In genomic region chr11:121597254-121597653, GRCm38 (mm10) we compare ENCODE assay signal across 16 mouse cellular contexts.
"Had no signal": no experiment of that assay in that cellular context is flagged by ENCODE, and none has a peak within 500 bp of the region (broad histone marks: within the 10 kb centered on the region; RNA-seq: fewer than 3 reads in every experiment).

No protein-coding gene starts in this region.

- H3K9ac ChIP-seq: liver, embryonic 14.5 days; lung, embryonic 15.5 days; midbrain, embryonic 12.5 days; midbrain, embryonic 15.5 days; neural tube, embryonic 13.5 days; neural tube, embryonic 15.5 days; stomach, embryonic 15.5 days had no signal

- H3K27me3 ChIP-seq: lung, embryonic 15.5 days; midbrain, embryonic 12.5 days; midbrain, embryonic 15.5 days; neural tube, embryonic 13.5 days; neural tube, embryonic 15.5 days; stomach, embryonic 15.5 days had no signal

- DNase-seq: lung, adult 18-20 months; lung, postnatal 4 days; right cerebral cortex, postnatal 14 days; thymus, adult 2 months; thymus, postnatal 25 days; thymus, postnatal 4 days had no signal

- H3K36me3 ChIP-seq: stomach, embryonic 15.5 days had no signal

- ATAC-seq: lung, postnatal 0 days; midbrain, embryonic 15.5 days had no signal

- H3K9me3 ChIP-seq: lung, embryonic 15.5 days; midbrain, embryonic 10.5 days; midbrain, embryonic 12.5 days; midbrain, embryonic 15.5 days; neural tube, embryonic 13.5 days; neural tube, embryonic 15.5 days; stomach, embryonic 15.5 days had no signal

- H3K4me3 ChIP-seq: lung, embryonic 15.5 days; midbrain, embryonic 10.5 days; midbrain, embryonic 12.5 days; midbrain, embryonic 15.5 days; neural tube, embryonic 13.5 days; neural tube, embryonic 15.5 days; stomach, embryonic 15.5 days had no signal

- H3K4me1 ChIP-seq: lung, embryonic 15.5 days; midbrain, embryonic 12.5 days; midbrain, embryonic 15.5 days; neural tube, embryonic 13.5 days; neural tube, embryonic 15.5 days; stomach, embryonic 15.5 days had no signal

- H3K27ac ChIP-seq: liver, embryonic 14.5 days; lung, embryonic 15.5 days; midbrain, embryonic 10.5 days; midbrain, embryonic 12.5 days; midbrain, embryonic 15.5 days; neural tube, embryonic 13.5 days; neural tube, embryonic 15.5 days; stomach, embryonic 15.5 days; stomach, postnatal 0 days had no signal

- H3K4me2 ChIP-seq: lung, embryonic 15.5 days; midbrain, embryonic 12.5 days; midbrain, embryonic 15.5 days; neural tube, embryonic 13.5 days; neural tube, embryonic 15.5 days; stomach, embryonic 15.5 days had no signal
